ENCODE assay signal across 35 mouse cellular contexts in the genomic region with DNA sequence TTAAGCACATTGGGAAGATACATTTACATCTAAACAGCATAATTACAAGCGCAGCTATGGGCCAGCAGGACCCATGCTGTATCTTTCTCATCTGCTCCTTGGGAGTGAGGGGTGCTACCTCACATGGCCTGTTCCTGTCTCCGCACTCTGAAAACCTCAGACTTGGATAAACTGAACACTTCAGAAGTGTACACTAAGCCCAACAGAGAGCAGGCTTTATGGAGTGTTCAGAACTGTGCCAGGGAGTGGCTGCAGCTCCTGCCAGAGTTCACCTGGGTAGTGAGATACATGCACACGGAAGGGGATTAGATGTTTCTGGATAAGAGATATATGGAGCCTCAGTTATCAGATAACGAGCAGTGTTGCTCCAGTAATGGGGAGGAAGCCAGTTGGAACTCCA.
"Had no signal": no experiment of that assay in that cellular context is flagged by ENCODE, and none has a peak within 500 bp of the region (broad histone marks: within the 10 kb centered on the region; RNA-seq: fewer than 3 reads in every experiment).

No protein-coding gene starts in this region.

- H3K27ac ChIP-seq: heart, embryonic 10.5 days; heart, embryonic 13.5 days; heart, embryonic 15.5 days; hindbrain, embryonic 10.5 days; hindbrain, embryonic 12.5 days; hindbrain, embryonic 13.5 days; hindbrain, embryonic 14.5 days; hindbrain, embryonic 15.5 days; hindbrain, postnatal 0 days; intestine, embryonic 15.5 days; kidney, embryonic 15.5 days; kidney, postnatal 0 days; layer of hippocampus, adult 2 months had no signal

- H3K27me3 ChIP-seq: heart, embryonic 12.5 days; heart, embryonic 13.5 days; heart, embryonic 15.5 days; hindbrain, embryonic 12.5 days; hindbrain, embryonic 13.5 days; hindbrain, embryonic 15.5 days; intestine, embryonic 15.5 days; kidney, embryonic 15.5 days had no signal

- H3K4me1 ChIP-seq: intestine, embryonic 15.5 days had no signal

- H3K9me3 ChIP-seq: heart, embryonic 10.5 days; heart, embryonic 12.5 days; heart, embryonic 13.5 days; heart, embryonic 15.5 days; hindbrain, embryonic 10.5 days; hindbrain, embryonic 12.5 days; hindbrain, embryonic 13.5 days; hindbrain, embryonic 15.5 days; intestine, embryonic 15.5 days; kidney, embryonic 15.5 days had no signal

- H3K4me3 ChIP-seq: heart, embryonic 10.5 days; heart, embryonic 12.5 days; heart, embryonic 13.5 days; heart, embryonic 15.5 days; hindbrain, embryonic 10.5 days; hindbrain, embryonic 12.5 days; hindbrain, embryonic 13.5 days; hindbrain, embryonic 15.5 days; intestine, embryonic 15.5 days; kidney, embryonic 15.5 days; layer of hippocampus, adult 2 months had no signal

- DNase-seq: heart, postnatal 10 days; heart, postnatal 14 days; heart, postnatal 36 days; heart, postnatal 4 days; kidney, adult 11 months; kidney, adult 18-20 months; kidney, adult 2 months; kidney, adult 8-10 months; kidney, adult 9 months; kidney, postnatal 10 days; kidney, postnatal 14 days; kidney, postnatal 25 days; kidney, postnatal 36 days; kidney, postnatal 4 days; layer of hippocampus, adult 9-11 months; layer of hippocampus, postnatal 36 days had no signal

- H3K36me3 ChIP-seq: heart, embryonic 10.5 days; heart, embryonic 12.5 days; heart, embryonic 13.5 days; heart, embryonic 15.5 days; hindbrain, embryonic 10.5 days; hindbrain, embryonic 12.5 days; hindbrain, embryonic 13.5 days; hindbrain, embryonic 15.5 days; intestine, embryonic 15.5 days; kidney, embryonic 15.5 days had no signal

- ATAC-seq: hindbrain, embryonic 16.5 days; hindbrain, postnatal 0 days; inflammation-experienced regulatory T-cells, adult 6 months; intestine, embryonic 15.5 days; intestine, embryonic 16.5 days; intestine, postnatal 0 days had no signal

- H3K4me2 ChIP-seq: heart, embryonic 11.5 days; heart, embryonic 12.5 days; heart, embryonic 13.5 days; heart, embryonic 15.5 days; hindbrain, embryonic 12.5 days; hindbrain, embryonic 13.5 days; hindbrain, embryonic 14.5 days; hindbrain, embryonic 15.5 days; intestine, embryonic 15.5 days; kidney, embryonic 15.5 days had no signal

- H3K9ac ChIP-seq: heart, embryonic 12.5 days; heart, embryonic 13.5 days; heart, embryonic 15.5 days; hindbrain, embryonic 12.5 days; hindbrain, embryonic 13.5 days; hindbrain, embryonic 14.5 days; hindbrain, embryonic 15.5 days; intestine, embryonic 15.5 days; kidney, embryonic 15.5 days had no signal
